Mouse (Mus musculus): ENCODE data around the gene Vmn2r5.
"Not testable (repeated sequence)": the region's sequence is repeated elsewhere in the genome, so short reads cannot be mapped to it uniquely, and the experiment has no call there.

Gene Vmn2r5

DNA sequence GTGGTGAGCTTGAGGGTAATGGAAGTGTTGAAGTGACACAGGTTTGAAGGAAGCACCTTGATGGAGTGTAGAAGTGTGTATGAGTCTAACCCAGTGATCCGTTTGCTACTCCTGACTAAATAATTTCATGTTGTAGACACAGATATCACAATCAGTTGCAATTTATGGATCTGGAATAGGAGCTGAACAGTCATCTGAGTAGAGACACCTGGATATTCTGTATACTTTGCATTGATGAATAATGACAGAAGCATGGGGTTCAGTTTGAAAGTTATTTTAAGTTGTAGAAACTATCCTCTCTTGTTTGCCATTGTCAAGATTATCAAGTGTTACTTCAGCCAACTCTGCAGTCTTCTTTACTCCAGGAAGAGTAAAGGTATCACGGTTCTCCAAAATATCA is at the start of gene Vmn2r5:
Gene Vmn2r5, minus strand, starts transcription at position 101 of the 400 bp plus-strand sequence.
- not testable (repeated sequence) for DNase-seq (ENCODE audit: low spot score)

- DNase-seq (ENCODE audit: low spot score): not testable (repeated sequence)
These were observed 13.9 kb upstream of the Vmn2r5 start for GRCm38 (mm10) chr3:64523585-64523984.

All from T-cell, adult 2 months (primary cell).